Mouse (Mus musculus): ENCODE data around the gene Marveld2.

DNA sequence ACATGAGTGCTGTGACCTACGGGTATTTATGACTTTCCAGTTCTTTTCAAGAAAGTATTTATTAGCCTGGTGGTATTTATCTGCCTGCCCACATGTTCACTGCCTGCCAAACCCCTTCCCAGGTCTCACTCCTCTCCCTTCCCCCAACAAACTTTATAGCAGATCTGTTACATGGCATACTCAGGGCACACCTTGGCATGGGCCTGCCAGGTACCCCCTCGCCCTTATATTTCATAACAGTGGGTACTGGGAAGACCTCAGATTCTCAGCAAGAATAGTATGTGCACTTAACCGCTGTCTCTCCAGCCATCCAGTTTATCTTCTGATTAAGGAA lies 21.3 kb downstream of the Marveld2 start:
- TF ChIP-seq CTCF (IDR thresholded peaks at IDR 0.05; ENCODE audit: extremely low read depth, insufficient read depth, low read length) = no peak
- no peak for TF ChIP-seq POLR2A (IDR thresholded peaks at IDR 0.05; ENCODE audit: extremely low read depth, insufficient read depth, low read length)

Data from cortical plate, adult 2 months (tissue).